Mouse (Mus musculus) neural tube, embryonic 13.5 days (tissue): ENCODE results near the gene Cyp2w1. TPM values are rescaled to one million over a fixed set of nuclear protein-coding genes. Genes with fewer than 3 reads are reported as not detected.
"Not testable (repeated sequence)": the region's sequence is repeated elsewhere in the genome, so short reads cannot be mapped to it uniquely, and the experiment has no call there.

Source experiments
- ATAC-seq: fragments of 200-750 bp; cut with Nextera tagmentation; 2 replicates; pipeline ENCODE4 v1.8.0; 2017; ENCODE audit warnings: low read depth, mild to moderate bottlenecking, moderate TSS enrichment, moderate library complexity
- H3K27ac ChIP-seq: fragments of 300-500 bp; sonication (generic); replicated peaks from 2 replicates; pipeline ENCODE4 v1.5.1; 2015; ENCODE audit warnings: moderate library complexity, mild to moderate bottlenecking, inconsistent platforms
- H3K27me3 ChIP-seq: fragments of 300-500 bp; sonication (generic); 2 replicates; pipeline ENCODE4 v1.6.1; 2015; ENCODE audit warnings: mild to moderate bottlenecking, inconsistent platforms
- H3K36me3 ChIP-seq: fragments of 300-500 bp; sonication (generic); 2 replicates; pipeline ENCODE4 v1.6.1; 2015; ENCODE audit warnings: mild to moderate bottlenecking, inconsistent platforms
- H3K4me1 ChIP-seq: fragments of 300-500 bp; sonication (generic); replicated peaks from 2 replicates; pipeline ENCODE4 v1.6.1; 2015; ENCODE audit warnings: inconsistent platforms
- H3K4me2 ChIP-seq: fragments of 300-500 bp; sonication (generic); 2 replicates; pipeline ENCODE4 v1.6.1; 2015; ENCODE audit warnings: inconsistent platforms, mild to moderate bottlenecking, moderate library complexity
- H3K4me3 ChIP-seq: fragments of 300-500 bp; sonication (generic); 2 replicates; pipeline ENCODE4 v1.5.1; 2015; ENCODE audit warnings: mild to moderate bottlenecking, inconsistent platforms
- H3K9ac ChIP-seq: fragments of 300-500 bp; sonication (generic); 2 replicates; pipeline ENCODE4 v1.6.1; 2015; ENCODE audit warnings: moderate library complexity, mild to moderate bottlenecking, inconsistent platforms
- H3K9me3 ChIP-seq: fragments of 300-500 bp; sonication (generic); 2 replicates; pipeline ENCODE4 v1.6.1; 2016; ENCODE audit warnings: inconsistent platforms
- WGBS: fragments of 180-500 bp; shearing (Covaris S2); methylation state at CpG from one replicate; pipeline ENCODE4 v1.1.7; 2015; 5-methylcytosine and 5-hydroxymethylcytosine counted together
- polyA plus RNA-seq: library from polyadenylated mRNA; unstranded; fragments of >200 nt; fragmentation: Nextera tagmentation; extraction: Ambion mirVana; gene quantifications from 2 replicates; pipeline ENCODE4 v1.2.1, GENCODE M21; 2015

The Cyp2w1 gene
- polyA plus RNA-seq, 1 experiment from 2014 or later, result not detected

DNA sequence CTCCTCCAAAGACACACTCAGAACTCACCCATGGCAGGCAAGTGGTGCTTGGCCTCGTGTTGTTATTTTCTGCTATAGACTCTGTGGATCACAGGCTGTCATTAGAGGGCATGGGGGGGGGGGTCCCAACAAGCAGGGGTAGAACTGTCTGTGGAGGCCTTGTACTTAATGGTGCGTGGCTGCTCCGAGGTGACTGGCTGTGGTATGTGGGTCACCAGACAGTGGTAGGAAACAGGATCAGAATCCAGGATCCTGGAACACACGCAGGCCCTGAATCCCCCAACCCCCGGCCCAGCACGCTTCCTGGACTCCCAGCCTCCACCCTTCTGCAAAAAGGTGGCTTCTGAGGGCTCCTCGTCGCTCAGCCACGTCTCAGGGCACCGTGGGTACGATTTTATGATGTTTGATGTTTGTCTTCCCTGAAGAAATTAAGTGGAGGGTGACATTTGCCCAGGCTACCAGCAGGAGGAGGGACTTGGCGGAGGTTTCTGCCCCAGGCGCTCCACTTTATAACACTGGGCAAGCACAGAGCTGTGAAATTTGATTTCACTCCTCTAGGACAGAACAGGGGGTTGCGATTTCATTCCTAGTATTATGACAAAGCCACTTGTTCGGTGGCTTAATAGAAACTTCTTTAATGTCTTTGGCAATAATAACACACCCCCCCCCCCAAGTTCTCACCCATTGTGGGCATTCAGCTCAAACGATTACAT lies 19.0 kb upstream of the Cyp2w1 start:
- Histone ChIP-seq H3K36me3 (peaks cover 41% of the 10 kb centered on the region), H3K27ac (no peak overlapping the region), H3K4me3 (no peak overlapping the region), H3K9me3 (no peaks in the 10 kb centered on the region), H3K9ac (no peak overlapping the region), H3K4me1 (no peaks in the 10 kb centered on the region), H3K27me3 (peaks cover 4% of the 10 kb centered on the region; the same call in 1 of the 2 replicates), H3K4me2 (no peak overlapping the region)
- 71% methylated on average over 16 of the region's 16 CpGs for WGBS
- no peak for ATAC-seq

DNA sequence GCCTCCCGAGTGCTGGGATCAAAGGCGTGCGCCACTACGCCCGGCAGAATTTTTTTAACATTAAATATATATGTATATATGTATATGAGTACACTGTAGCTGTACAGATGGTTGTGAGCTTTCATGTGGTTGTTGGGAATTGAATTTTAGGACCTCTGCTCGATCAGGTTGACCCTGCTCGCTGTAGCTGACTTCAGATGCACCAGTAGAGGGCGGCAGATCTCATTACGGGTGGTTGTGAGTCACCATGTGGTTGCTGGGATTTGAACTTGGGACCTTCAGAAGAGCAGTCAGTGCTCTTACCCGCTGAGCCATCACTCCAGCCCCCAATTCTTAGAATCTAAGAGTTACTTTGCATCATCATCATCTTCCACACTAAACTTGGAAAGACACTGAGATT lies 18.0 kb upstream of the Cyp2w1 start:
- not testable (repeated sequence) for H3K9me3 ChIP-seq, ATAC-seq, H3K9ac ChIP-seq, H3K4me3 ChIP-seq, H3K27me3 ChIP-seq, H3K27ac ChIP-seq, H3K4me1 ChIP-seq, H3K4me2 ChIP-seq
- 88% methylated on average over 10 of the region's 10 CpGs for WGBS
- H3K36me3 ChIP-seq, result peaks cover 50% of the 10 kb centered on the region

DNA sequence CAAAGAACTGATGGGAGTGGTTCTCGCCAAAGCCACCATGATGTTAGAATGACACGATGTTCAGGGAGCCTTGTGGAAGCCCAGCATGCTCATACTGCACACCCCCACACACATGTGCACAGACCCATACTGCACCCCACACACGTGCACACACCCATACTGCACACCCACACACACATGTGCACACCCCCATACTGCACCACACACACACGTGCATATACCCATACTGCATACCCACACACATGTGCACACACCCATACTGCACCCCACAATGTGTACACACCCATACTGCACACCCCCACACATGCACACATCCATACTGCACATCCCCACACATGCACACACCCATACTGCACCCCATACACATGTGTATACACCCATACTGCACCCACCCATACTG lies 16.8 kb upstream of the Cyp2w1 start:
- peaks cover 63% of the 10 kb centered on the region for H3K36me3 ChIP-seq
- no peaks in the 10 kb centered on the region for H3K4me1 ChIP-seq
- H3K9ac ChIP-seq, result no peak overlapping the region
- ATAC-seq, result no peak
- no peak overlapping the region for H3K4me3 ChIP-seq
- WGBS, result 90% methylated on average over 4 of the region's 4 CpGs
- H3K9me3 ChIP-seq, result no peaks in the 10 kb centered on the region
- H3K27ac ChIP-seq, result no peak overlapping the region
- no peaks in the 10 kb centered on the region for H3K27me3 ChIP-seq
- H3K4me2 ChIP-seq, result no peak overlapping the region

DNA sequence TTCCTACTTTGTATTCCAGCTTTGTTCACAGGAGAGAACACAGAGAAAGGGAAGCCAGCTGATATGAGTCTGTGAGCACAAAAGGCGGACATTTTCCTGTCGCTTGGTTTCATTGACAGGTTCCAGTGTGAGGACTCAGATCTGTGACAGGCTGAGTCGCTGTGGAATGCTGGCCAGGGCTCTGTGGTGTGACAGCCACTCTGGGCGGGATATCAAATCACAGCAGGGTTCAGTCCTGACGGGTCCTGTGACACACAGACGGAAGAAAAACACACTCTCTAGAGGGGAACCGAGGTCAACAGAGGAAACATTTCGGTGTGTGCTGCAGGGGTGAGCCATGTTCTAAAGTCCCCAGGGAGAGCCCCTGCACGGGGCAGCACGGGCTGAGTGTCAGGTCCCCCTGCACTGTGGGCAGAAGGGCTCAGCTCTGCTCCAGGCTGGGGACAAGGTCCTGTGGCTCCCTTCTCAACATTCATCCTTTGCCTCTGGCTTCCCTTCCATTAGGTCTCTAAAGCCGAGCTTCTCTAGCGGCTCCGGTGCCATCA lies 14.5 kb upstream of the Cyp2w1 start:
- no peak overlapping the region for H3K4me2 ChIP-seq
- H3K27me3 ChIP-seq, result no peaks in the 10 kb centered on the region
- peaks cover 3% of the 10 kb centered on the region; the same call in 1 of the 2 replicates for H3K4me1 ChIP-seq
- no peak for ATAC-seq
- H3K9me3 ChIP-seq, result no peaks in the 10 kb centered on the region
- H3K36me3 ChIP-seq, result peaks cover 82% of the 10 kb centered on the region
- 83% methylated on average over 13 of the region's 13 CpGs for WGBS
- no peak overlapping the region for H3K9ac ChIP-seq
- no peak overlapping the region for H3K27ac ChIP-seq
- no peak overlapping the region for H3K4me3 ChIP-seq

DNA sequence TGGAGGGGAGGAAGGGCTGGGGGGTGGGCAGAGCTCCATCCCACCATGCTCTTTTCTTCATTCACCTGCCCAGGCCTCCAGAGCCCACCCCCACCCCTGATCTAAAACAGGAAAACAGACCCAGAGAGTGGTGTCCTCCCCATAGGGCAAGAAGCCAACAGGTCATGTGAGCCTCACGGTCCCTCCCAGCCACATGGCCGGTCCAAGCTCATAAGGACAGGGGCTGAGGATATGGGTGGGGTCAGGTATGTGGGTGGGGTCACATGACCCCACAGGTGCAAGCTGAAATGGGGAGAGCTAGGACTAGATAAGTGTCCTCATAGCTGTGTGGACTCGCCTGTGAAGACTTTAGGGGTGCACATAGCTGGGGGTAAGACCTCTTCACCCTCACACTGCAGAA lies 14.0 kb upstream of the Cyp2w1 start:
- peaks cover 83% of the 10 kb centered on the region for H3K36me3 ChIP-seq
- H3K4me1 ChIP-seq, result peaks cover 8% of the 10 kb centered on the region
- no peak overlapping the region for H3K4me3 ChIP-seq
- H3K4me2 ChIP-seq, result no peak overlapping the region
- H3K9me3 ChIP-seq, result no peaks in the 10 kb centered on the region
- ATAC-seq, result no peak
- H3K27ac ChIP-seq, result no peak overlapping the region
- no peak overlapping the region for H3K9ac ChIP-seq
- 97% methylated on average over 3 of the region's 3 CpGs for WGBS
- H3K27me3 ChIP-seq, result no peaks in the 10 kb centered on the region

DNA sequence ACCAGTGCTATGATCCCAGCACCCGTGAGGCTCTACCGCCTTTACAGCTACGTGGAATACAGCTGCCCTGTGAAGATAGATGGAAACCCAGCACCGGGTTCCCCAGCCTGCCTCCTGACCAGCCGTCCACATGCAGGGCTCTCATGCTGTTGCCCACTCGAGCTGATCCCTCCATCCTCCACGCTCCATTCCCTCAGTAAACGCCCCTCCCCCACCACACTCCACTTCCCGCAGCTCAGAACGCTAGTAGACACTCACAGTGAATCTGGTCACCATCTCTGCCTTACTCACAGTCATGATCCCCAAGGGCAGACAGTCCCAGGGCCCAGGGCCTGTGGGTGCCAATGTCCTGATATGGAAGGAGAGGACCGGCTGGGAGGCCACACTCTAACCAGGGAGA lies 13.5 kb upstream of the Cyp2w1 start:
- H3K4me3 ChIP-seq, result no peak overlapping the region
- H3K4me1 ChIP-seq, result peaks cover 13% of the 10 kb centered on the region
- H3K36me3 ChIP-seq, result peaks cover 83% of the 10 kb centered on the region
- no peaks in the 10 kb centered on the region for H3K9me3 ChIP-seq
- H3K27me3 ChIP-seq, result no peaks in the 10 kb centered on the region
- WGBS, result 81% methylated on average over 11 of the region's 11 CpGs
- H3K27ac ChIP-seq, result no peak overlapping the region
- no peak overlapping the region for H3K4me2 ChIP-seq
- ATAC-seq, result no peak
- H3K9ac ChIP-seq, result no peak overlapping the region

DNA sequence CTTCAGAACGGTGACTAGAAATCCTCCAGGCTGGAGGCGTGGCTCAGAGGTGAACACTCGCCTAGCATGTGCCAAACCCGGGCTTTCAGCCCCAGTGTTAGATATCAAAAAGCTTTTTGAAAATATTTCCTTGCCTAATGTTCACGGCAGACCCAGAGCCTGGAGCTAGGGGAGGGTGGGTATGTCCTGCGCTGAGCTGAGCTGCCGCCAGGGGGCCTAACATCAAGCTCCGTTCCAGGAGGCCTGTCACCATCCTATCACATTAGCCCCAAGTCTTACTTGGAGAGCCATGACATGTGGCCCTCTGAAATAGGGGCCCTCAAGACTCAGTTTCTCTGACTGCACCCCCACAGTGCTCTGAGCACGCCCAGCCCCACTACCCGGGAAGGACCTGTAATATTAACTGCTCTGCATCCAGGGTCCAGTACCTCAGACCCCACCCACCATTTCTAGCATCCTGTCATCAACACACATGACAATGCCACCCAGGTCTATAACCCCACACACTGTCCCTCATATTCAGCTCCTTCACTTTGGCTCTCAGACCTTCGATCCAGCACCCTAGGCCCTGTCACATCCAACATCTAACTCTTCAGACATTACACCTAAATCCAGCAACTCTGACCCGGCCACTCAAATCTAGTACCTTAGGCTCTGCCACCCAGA lies 8.3 kb upstream of the Cyp2w1 start:
- H3K27ac ChIP-seq, result peak overlapping the region; percentile 82; the same call in 1 of the 2 replicates
- 8% methylated on average over 12 of the region's 12 CpGs for WGBS

DNA sequence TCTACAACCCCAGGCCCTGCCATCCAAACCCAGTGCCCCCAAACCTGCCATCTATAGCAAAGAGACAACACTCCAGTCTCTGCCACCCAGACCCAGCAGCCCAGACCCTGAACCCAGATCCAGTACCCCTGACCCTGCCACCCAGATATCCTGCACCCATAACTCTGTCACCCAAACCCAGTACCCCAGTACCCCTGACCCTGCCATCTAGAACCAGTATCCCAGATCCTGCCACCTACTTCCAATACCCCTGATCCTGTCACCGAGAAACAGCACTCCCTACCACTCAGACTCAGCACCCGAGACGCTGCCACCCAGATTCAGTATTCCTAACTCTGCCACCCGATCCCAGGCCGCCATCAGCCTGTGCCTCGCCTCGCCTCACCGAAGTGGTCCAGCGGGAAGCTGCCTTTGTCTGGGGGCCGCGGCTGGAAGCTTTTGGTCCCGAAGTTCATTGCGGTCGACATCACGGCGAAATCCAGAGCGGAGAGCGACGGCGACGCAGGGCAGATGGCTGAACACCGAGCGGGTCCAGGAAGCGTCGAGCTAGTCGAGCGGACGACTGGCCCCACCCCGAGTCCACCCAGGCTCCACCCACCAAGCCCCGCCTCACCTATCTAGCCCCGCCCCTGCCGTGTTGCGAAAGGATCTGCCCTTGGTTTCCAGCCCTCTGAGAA lies 7.6 kb upstream of the Cyp2w1 start:
- Histone ChIP-seq H3K9me3 (no peaks in the 10 kb centered on the region), H3K27ac (peak overlapping the region; percentile 82), H3K4me1 (peaks cover 25% of the 10 kb centered on the region), H3K4me3 (peak overlapping the region; percentile 86), H3K27me3 (no peaks in the 10 kb centered on the region), H3K4me2 (peak overlapping the region; percentile 98), H3K9ac (peak overlapping the region; percentile 94), H3K36me3 (peaks cover 28% of the 10 kb centered on the region)
- WGBS, result under 1% methylated on average over 33 of the region's 33 CpGs
- peak; percentile 89 for ATAC-seq

More for the DNA sequence above, 8.3 kb upstream of the Cyp2w1 start:
- H3K4me3 ChIP-seq, result peak overlapping the region; percentile 86
- no peaks in the 10 kb centered on the region for H3K27me3 ChIP-seq
- peak; percentile 66 for ATAC-seq
- peaks cover 25% of the 10 kb centered on the region for H3K4me1 ChIP-seq
- peaks cover 35% of the 10 kb centered on the region for H3K36me3 ChIP-seq
- peak overlapping the region; percentile 94 for H3K9ac ChIP-seq
- peak overlapping the region; percentile 98 for H3K4me2 ChIP-seq
- H3K9me3 ChIP-seq, result no peaks in the 10 kb centered on the region

DNA sequence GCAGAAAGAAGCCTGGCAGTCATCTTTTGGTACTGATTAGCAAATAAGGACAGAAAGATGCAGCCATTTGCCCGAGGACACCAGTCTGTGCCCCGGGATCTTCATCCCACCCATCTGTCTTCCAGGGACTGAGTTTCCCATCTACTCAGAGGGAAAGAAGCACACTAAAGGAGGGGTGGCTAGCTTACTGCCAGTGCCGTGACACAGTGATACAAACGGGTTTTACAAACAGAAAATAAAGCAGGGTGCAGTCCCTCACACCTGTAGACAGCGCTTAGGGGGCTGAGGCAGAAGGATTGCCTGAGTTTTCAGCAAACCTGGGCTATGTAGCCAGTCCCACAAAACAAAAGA lies 7.1 kb upstream of the Cyp2w1 start:
- Histone ChIP-seq H3K27ac (peak overlapping the region; percentile 49), H3K4me3 (peak overlapping the region; percentile 86), H3K9ac (peak overlapping the region; percentile 94; the same call in 1 of the 2 replicates), H3K27me3 (no peaks in the 10 kb centered on the region), H3K4me1 (peaks cover 25% of the 10 kb centered on the region), H3K9me3 (no peaks in the 10 kb centered on the region), H3K4me2 (peak overlapping the region; percentile 98), H3K36me3 (peaks cover 23% of the 10 kb centered on the region)
- 9% methylated on average over 5 of the region's 5 CpGs for WGBS
- ATAC-seq, result peak; percentile 28; the same call in 1 of the 2 replicates

DNA sequence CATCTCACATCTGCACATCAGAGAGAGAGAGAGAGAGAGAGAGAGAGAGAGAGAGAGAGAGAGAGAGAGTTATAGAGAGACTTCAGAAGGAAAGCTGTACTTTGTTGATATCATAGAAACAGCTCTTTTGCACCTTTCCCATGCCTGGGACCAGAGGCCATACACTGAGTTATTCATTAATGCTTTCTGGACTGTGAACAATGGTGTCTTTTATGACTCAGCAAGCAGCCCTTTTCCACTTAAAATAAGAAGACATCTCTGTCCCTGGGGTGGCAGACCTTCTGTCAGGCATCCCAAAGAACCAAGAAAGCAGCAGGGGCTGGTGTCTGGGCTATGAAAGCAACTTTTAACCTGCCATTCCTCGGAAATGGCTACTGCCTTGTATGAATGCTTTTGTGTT lies 5.2 kb upstream of the Cyp2w1 start:
- H3K27me3 ChIP-seq, result peaks cover 5% of the 10 kb centered on the region
- H3K4me1 ChIP-seq, result peaks cover 30% of the 10 kb centered on the region
- no peak overlapping the region for H3K4me2 ChIP-seq
- no peak overlapping the region for H3K4me3 ChIP-seq
- H3K36me3 ChIP-seq, result peaks cover 7% of the 10 kb centered on the region
- ATAC-seq, result no peak
- no peak overlapping the region for H3K9ac ChIP-seq
- no peaks in the 10 kb centered on the region for H3K9me3 ChIP-seq
- H3K27ac ChIP-seq, result no peak overlapping the region
- WGBS, result 52% methylated on average over 1 of the region's 1 CpGs

DNA sequence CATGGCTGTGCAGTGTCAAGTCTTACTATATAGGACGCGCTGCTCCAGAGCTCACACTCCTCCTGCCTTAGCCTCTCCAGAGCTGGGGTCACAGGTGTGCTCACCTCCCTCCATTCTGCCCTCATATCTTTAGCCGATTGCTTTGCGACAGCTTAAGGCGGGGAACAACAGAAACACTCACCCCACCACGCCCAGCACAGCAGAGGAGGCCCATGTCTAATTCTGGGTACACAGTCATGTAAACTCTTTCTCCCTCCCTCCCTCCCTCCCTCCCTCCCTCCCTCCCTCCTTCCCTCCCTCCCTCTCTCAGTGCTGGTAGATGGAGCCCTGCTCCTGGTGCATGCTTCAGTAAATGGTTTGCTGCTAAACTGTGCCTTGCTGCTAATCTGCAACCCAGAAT lies 2.7 kb upstream of the Cyp2w1 start:
- Histone ChIP-seq H3K27me3 (peaks cover 6% of the 10 kb centered on the region), H3K9me3 (no peaks in the 10 kb centered on the region), H3K36me3 (no peaks in the 10 kb centered on the region), H3K4me1 (peaks cover 11% of the 10 kb centered on the region), H3K4me3 (no peak overlapping the region), H3K27ac (no peak overlapping the region), H3K9ac (no peak overlapping the region), H3K4me2 (no peak overlapping the region)
- 75% methylated on average over 6 of the region's 6 CpGs for WGBS
- ATAC-seq, result no peak

DNA sequence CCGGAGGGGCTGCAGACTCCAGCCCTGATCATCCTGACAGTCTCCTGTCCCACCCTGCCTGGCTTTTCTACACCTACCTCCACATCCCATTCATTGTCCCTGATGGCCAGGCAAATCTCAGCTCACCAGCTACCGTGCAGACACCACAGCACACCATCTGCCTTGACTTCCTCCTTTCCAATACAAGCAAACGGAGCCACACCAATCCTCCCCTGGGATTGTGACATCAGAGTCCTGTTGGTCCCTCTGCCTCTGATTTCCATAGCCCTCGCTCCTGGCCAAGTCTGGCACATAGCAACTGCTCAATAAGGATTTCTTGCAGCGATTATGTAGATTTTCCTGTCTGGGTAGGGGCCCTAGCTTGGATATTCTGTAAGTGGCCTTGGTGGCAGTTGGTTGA lies 1.3 kb upstream of the Cyp2w1 start, which contains the start of gene Cox19:
Cox19 (minus strand) TSS at position 285 of the 400 bp plus-strand sequence.
- Histone ChIP-seq H3K9ac (peak within 1 kb of the TSS; percentile 26; the same call in 1 of the 2 replicates), H3K4me3 (no peak within 1 kb of the TSS), H3K4me2 (no peak within 1 kb of the TSS), H3K9me3 (no peaks in the 10 kb centered on the region), H3K27ac (no peak within 1 kb of the TSS), H3K27me3 (peaks cover 6% of the 10 kb centered on the region), H3K4me1 (peaks cover 5% of the 10 kb centered on the region), H3K36me3 (no peaks in the 10 kb centered on the region)
- no peak for ATAC-seq
- WGBS, result 60% methylated on average over 5 of the region's 5 CpGs
